Mouse (Mus musculus) embryo, embryonic 11 days (tissue): ENCODE measurements around the gene Pqbp1.
A peak's percentile ranks its signal among the peaks of the same experiment; 100 is the strongest.
"Not testable (repeated sequence)": the region's sequence is repeated elsewhere in the genome, so short reads cannot be mapped to it uniquely, and the experiment has no call there.

ENCODE experiments used
- DNase-seq: peaks from one replicate; pipeline ENCODE4 v3.0.0-alpha.2; 2015

The Pqbp1 gene

DNA sequence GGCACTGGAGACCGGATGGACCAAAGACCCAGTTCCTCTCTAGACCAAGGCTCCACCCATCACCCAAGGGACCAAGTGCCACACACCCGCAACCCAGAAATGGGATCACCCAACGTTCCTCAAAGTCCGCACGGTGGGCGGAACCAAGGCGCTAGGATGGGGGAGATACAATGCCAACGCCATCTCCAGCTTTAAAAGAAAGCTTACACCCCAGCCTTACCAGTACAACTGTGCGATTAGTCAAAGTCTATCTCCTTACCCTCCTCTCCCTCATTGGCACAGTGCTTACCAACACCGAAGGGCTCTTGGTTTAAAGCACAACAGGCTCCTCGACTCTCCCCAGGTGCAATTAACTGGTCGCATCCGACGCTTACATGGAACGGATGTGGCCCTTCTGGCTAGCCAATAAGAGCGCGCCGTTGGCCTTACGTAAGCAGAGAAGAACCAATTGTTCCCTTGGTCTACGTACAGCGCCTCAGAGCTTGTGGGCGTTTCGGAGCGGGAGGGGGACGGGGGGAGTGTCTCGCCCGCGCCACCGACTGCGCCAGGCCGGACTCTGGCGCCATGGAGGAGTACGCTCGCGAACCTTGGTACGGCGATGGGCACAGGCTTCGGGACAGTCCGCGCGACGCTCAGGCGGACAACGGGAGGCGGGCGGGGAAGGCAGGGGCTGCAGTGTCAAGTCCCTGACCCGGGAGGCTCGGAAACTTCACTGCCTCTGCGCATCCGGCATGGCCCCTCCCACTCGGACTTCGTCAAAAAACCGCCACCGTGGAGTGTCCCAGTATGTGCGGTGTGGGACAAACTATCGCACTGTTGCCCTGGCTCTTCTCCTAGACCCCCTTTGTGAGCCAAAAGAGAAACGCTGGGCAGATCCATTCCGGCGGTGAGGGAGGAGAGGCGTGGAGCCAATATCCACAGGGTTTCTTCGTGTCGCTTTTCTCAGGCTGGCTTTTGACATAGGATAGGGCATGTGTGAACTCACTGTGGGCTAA, at the start of gene Pqbp1, which contains the start of gene Timm17b:
Gene Pqbp1, minus strand, starts transcription at position 390 of the 995 bp plus-strand sequence.
Gene Timm17b, plus strand, starts transcription at position 478 of the 995 bp plus-strand sequence.
- peak; percentile 94 for DNase-seq

DNA sequence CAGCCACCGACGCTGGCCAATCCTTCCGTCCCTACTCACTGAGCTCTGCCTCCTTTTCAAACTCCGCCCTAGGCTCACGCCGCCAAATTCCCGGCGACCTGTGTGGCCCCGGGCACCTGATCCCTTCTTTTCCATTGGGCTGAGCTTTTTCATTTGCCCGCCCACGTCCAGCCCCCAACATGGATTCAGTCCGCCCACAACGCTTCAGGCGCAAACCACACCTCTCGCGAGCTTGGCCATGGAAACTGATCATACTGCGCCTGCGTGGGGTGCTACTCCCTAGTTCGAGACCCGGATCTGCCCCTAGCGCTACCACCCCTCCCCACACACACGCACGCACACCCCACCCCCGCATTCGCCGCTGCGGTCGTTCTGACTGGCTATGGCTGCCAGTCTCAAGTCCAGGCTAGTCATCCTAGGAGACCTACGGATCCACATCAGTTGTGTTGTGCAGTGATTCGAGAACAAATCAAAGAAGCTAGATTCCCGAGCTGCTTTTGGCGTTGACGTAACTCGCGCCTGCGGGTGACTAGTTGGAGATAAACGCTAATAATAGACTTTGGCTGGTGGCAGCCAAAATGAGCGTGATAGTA, 48.9 kb upstream of the Pqbp1 start:
- DNase-seq: peak; percentile 92

DNA sequence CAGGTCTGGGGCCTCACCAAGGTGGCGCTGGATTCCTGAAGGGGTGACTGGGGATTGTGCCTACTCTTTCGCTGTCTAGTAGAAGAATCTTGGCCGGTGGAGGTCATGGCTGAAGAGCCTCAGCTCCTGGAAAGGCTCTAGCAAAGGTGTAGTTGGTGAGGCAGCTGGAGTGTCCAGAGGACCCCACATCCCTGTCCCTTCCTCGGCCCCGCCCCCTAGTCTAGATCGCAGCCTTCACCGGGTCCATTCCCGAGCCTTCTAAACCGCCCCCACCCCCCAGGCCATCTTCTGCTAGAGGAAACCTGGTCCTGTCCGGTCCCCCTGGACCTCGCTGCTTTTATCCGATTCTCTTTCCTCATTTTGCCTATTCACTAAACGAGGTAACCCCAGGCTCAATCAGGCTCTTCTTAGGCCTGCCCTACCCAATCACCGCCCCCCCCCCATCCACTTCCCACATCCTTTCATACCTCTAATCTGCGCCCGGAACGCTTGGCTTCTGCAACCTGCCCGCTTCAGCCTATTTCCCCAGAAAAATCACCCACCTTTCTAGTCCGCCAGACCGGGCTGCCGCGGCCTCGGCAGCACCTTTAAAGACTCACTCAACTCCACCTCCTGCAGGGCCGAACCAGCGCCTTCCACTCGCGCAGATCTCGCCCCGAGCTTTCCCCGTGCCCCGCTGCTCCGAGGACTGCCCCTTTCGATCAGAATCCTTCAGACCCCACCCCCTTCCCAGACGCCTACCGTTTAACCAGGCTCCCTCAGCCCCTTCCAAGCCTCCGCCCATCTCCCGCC, 48.2 kb upstream of the Pqbp1 start, which contains the start of gene Hdac6:
Gene Hdac6, minus strand, starts transcription at position 782 of the 792 bp plus-strand sequence.
- no peak for DNase-seq

DNA sequence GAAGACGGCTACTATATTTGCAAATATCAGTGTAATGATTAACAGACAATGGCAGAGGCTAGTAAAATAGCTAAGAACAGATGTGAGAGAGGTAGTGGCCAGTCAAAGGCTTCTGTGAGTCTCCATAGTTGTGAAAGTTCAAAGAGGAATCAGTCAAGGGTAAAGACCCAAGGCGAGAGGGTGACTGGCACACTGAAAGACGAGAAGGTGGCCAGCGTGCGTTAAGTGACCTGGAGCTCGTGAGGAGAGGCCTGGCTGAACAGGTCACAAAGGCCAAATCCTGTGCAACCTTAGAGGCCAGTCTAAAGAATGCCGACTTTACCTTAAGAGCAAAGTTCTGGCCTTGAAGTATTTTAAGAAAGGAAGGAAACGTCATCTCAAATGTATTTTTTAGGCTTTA, 46.5 kb upstream of the Pqbp1 start:
- no peak for DNase-seq

DNA sequence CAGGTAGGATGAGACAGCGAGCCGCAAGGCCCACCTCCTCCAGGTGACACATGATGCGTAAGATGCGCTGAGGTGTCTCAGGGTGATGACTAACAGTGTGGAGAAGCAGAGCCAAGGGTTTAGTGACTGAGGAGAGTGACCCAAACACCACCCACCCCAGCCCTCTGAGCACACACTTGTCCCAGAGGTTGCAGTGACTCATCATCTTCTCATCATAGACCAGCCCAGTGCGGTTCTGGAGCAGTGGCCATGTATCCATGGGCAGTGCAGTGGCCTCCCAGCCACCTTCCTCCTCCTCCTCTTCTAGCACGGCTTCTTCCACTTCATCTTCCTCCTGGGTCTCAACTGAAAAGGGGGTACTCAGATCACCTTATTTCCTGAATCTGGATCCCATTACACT, 38.6 kb upstream of the Pqbp1 start:
- DNase-seq: no peak

DNA sequence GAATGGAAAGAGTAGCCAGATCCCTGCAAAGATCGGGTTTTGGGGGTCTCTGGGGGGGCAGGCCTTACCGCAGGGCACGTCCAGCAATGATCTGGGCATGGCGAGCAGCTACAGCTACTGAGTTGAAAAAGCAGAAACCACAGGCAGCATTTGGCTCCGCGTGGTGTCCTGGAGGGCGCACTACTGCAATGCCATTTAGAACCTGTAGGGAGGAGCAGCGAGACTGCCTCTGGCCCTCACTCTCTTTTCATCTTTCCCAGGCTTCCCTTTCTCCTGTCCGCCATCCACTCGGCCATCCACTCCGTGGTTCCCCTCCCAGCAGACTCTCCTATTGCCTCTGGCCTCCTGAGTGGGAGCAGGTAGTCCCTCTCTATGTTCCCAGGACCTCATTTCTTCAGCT, 37.8 kb upstream of the Pqbp1 start:
- no peak for DNase-seq

DNA sequence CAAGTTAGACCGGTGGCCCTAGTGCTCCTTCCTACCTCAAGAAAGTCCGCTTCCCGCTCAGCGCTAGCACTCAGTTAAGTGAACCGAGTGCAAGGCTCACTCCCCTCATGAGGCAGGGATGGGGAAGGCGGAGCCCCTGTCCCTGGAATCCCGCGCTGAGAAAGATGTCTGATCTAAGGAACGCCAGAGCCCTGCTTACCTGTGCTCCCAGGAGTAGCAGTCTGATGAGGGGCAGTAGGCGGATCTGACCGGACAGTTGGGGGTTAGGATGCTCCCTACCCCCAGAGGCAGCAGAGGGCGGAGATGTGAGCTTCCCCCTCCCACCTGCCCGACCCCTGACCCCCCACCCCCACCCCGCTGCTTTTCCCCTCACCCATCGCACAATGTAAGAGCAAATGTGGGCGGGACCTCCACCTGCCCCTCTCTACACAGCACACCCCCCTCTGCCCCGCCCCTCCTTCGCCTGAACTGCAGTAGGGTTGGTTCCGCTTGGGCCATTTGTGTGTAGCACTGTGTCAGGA, 29.3 kb upstream of the Pqbp1 start, which contains the start of gene Eras:
Gene Eras, minus strand, starts transcription at position 338 of the 521 bp plus-strand sequence.
- DNase-seq: no peak

DNA sequence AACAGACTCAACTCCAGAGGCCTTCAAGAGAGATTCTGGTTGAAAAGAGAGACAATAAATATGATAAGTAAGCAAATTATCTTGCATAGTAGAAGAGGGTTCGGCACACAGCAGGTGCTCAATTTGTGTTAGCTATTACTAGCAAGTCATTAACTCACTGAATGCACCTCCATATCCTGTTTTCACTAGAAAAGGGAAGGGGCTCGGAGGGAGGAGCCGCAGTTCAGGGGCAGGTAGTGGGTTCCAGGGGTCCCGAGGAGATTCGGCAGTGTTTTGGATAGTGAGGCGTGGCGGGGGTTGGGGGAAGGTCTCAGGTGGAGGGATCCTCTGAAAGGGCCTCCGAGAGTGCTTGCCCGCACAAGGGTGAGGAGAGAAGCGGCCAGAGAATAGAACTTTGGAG, 28.0 kb upstream of the Pqbp1 start:
- no peak for DNase-seq

DNA sequence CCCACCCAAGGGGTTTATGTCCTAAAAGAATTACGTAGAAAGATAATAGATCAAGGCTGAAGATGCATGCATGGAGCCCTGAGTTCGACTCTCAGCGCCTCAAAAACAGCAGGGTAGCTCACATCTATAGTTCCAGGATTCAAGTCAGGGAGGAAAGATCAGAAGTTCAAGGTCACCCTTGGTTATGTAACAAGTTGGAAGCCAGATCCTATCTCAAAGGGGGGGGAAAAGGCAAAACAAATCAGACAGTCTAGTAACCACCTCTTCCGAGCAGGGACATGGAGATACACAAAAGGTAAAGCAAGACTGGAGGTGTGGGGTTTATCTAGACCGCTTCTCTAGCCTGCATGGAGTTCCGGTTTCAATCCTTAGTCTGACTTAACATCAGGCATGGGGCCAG, 27.2 kb upstream of the Pqbp1 start:
- no peak for DNase-seq

DNA sequence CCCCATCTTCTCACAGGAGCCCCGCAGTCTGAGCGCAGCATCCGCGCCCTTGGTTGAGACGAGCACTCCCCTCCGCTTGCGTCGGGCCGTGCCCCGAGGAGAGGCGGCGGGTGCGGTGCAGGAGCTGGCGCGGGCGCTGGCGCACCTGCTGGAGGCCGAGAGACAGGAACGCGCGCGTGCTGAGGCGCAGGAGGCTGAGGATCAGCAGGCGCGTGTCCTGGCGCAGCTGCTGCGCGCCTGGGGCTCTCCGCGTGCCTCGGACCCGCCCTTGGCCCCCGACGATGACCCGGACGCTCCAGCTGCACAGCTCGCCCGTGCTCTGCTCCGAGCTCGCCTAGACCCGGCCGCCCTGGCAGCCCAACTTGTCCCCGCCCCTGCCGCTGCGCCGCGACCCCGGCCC, 23.0 kb upstream of the Pqbp1 start:
- peak; percentile 47 for DNase-seq

DNA sequence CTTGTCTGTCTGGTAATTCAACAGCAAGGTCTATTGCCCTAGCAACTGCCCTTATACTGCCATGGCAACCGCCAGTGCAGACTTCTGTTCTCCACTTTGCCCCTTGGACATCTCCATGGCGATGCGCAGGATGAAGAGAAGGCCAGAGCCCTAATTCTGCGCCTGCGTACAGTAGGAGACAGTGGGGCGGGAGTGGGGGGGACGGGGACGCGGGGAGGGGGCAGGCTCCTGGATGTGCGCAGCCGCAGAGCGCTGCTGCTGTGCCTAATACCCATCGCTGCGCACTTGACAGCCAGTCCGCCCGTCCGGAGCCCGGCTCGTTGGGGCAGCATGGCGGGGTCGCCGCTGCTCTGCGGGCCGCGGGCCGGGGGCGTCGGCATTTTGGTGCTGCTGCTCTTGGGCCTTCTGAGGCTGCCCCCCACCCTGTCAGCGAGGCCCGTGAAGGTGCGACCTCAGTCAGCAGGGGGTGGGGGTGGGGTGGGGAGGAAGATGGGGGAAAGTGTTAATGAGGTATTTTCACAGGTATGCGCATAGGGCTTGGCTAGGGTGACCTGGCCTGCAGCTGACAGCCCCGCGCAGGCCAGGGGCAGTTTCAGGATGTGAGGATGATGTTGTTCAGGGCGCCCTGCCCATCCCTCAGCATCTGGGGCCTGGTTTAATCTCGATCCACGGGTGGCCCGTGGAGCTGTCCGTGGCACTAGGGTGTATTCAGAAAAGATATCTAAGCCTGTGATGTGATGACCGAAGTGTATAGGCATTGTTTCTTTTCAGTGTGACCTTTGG, 20.7 kb upstream of the Pqbp1 start, which contains the start of gene Pcsk1n:
Gene Pcsk1n, plus strand, starts transcription at position 222 of the 783 bp plus-strand sequence.
- peak; percentile 66 for DNase-seq

DNA sequence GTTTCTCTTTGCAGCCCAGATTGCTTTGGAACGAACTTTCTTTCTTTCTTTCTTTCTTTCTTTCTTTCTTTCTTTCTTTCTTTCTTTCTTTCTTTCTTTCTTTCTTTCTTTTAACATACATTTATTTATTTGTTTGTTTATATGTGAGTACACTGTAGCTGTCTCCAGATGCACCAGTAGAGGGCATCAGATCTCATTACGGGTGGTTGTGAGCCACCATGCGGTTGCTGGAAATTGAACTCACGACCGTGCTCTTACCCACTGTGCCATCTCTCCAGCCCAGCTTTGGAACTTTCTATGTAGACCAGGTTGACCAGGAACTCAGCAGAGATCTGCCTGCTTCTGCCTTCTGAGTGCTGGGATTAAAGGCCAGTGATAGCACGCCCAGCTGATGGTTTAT, 18.9 kb upstream of the Pqbp1 start:
- not testable (repeated sequence) for DNase-seq

DNA sequence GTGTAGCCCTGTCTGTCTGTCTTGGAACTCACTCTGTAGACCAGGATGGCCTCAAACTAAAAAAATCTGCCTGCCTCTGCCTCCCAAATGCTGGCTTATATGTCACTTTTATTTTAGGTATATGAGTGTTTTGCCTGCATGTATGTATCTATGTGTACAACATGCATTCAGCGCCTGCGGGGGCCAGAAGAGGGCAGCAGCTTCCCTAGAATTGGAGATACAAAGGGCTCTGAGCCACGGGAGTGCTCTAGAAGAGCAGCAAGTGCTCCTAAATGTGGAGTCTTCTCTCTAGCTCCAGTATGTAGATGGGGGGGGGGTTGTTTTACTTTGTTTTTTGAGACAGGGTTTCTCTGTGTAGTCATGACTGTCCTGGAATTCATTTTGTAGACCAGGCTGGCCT, 16.6 kb upstream of the Pqbp1 start:
- peak; percentile 24 for DNase-seq

DNA sequence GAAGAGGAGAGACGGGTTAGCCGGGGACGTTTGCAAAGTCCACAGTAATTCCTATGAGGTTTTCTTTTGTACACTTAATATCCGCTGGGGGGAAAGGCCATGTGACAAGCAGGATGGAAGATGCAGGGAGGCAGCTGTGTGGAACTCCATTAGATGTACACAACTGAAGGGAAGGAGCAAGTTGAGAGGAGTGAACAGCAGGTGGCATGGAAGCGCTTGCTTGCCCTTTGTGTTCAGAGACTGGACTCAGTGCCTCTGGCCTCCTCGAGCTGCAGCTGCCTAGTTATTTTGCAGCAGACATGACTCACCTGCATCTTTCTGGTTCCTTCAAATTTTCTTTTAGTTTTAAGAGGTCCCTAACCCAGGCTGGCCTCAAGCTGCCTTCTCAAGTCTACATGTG, 11.4 kb upstream of the Pqbp1 start:
- DNase-seq: no peak

DNA sequence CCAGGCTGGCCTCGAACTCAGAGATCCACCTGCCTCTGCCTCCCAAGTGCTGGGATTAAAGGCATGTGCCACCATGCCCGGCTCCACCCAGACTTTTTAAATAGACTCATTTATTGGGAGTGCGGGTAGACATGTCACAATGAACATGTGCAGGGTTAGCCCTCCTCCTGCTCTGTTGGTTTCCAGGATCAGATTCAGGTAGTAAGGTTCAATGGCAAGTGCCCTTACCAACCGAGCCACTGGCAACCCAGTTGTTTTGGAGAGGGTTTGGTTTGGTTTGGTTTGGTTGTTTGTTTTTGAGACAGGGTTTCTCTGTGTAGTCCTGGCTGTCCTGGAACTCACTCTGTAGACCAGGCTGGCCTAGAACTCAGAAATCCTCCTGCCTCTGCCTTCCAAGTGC, 10.2 kb upstream of the Pqbp1 start, which contains the start of gene Gm10490:
Gene Gm10490, plus strand, starts transcription at position 301 of the 400 bp plus-strand sequence.
- not testable (repeated sequence) for DNase-seq

DNA sequence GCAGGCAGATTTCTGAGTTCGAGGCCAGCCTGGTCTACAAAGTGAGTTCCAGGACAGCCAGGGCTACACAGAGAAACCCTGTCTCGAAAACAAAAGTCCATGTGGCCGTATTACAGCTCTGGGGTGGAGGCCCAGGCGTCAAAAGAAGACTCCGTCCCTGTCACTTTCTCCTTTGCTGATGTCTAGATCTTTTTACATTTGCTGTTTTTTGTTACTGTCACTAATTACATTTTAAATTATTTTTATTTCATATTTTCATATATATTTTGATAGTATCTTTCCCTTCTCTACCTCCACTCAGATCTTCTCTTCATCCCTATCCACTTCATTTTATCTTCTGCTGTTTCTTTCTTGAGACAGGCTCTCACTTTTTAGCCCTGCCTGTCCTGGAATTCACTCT, 8.7 kb upstream of the Pqbp1 start, which contains the start of gene Gm10491:
Gene Gm10491, minus strand, starts transcription at position 101 of the 400 bp plus-strand sequence.
- no peak for DNase-seq

DNA sequence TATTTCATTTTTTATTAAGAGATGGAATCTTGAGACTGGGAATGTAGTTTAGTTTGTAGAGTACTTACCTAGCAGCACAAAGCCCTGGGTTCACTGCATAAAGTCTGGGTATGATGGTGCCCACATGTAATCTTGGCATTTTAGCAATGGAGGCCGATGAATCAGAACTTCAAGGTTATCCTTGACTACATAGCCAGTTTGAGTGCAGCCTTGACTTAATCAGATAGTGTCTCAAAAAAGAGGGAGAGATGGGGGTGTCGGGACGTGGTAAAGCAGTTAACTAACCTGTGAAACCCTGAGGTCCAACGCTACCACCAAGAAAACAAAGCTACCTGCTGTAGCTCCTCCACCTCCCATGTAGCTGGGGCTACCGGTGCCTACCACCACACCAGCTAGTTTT, 5.4 kb upstream of the Pqbp1 start:
- no peak for DNase-seq

DNA sequence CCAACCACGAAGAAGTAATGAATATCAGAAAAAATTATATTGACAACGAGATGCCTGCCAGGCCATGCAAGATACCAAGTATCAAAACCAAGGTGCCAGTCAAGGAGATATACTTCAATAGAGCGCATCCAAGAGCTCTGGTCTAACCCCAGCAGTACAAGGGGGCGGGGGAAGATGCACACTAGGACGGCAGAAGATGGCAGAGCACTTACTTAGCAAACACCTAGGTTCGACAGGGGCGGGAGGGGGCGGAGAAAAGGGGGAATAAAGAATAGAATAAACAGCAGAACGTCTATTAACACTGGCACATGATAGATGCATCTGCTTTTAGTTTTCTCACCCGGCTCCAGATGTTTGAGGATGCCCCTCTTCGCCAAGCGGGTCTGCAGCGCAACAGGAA, 858 bp downstream of the Pqbp1 start:
- no peak for DNase-seq

DNA sequence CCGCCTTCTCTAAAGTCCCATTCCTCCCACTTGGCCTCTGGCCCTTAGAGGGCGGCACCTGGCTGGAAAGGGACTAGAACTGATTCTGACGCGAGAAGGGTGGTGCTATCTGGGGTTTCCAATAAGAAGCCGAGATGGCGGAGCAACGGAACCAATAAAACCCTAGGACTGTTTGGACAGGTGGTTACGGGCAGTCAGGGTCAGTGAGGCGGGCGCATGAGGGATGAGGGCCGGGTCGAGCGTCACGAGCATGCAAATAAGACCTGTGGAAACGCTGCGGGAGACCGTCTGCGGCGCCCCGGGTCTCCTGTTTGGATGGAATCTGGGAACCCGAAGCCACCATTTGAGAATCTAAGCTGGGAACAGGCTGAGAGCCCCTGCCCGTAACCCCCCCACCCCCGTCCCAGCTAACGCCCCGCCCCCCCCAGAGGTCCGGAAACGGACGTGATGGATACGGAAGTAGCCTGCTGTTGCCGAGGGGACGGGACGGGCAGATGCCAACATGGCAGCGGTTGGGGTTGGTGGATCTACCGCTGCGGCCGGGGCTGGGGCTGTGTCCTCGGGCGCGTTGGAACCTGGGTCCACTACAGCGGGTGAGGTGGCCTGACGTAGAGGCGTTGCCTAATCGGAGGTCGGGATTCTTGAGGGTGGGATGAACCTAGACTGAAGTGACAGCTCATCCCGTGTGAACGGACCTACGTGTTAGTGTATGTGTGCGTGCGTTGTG, 15.1 kb downstream of the Pqbp1 start, which contains the start of gene Slc35a2:
Gene Slc35a2, plus strand, starts transcription at position 188 of the 727 bp plus-strand sequence.
- peak; percentile 88 for DNase-seq

DNA sequence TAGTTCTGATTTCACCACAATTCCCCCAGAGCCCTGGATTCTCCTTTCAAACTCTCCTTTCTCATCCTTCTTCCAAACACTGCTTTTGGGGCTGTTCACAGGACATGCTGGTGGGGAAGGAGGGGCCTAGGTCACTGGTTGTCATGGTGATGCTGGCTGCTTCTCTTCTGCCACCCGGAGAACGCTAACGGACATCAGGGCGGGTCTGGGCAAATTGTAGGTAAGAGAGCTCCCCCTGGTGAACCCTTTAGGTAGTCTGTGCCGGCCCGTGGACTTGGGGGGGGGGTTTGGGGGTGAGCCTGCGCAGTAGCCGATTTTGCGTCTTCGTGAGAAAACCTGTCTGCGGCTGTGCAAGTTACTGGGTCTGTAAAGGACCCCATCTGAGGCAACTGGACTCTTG, 19.2 kb downstream of the Pqbp1 start:
- DNase-seq: peak; percentile 81

DNA sequence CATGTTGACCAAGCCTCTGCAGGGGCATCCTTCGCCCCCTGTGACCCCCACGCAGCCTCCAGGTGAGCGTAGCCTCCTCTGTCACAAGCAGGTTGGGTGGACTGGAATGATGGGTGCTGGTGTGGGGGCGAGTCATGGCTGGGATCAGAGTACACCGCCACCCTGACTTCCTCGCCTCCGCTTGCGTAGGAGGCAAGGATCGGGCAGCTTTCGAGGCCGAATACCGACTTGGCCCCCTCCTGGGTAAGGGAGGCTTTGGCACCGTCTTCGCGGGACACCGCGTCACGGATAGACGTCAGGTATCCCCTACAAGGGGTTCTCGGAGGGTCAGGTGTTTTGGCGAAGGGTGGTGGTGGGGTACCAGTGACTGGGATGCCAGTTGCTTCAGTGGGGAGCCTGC, 20.6 kb downstream of the Pqbp1 start:
- DNase-seq: peak; percentile 5
